Mouse (Mus musculus): ENCODE measurements around the gene Gjb6. TPM values are rescaled to one million over a fixed set of nuclear protein-coding genes. Genes with fewer than 3 reads are reported as not detected.

The Gjb6 gene
- total RNA-seq, 2 experiments from 2014 or later: 110 to 118 TPM

GRCm38 (mm10) chr14:57082863-57083262 is 50.5 kb downstream of the Gjb6 start:
- TF ChIP-seq CTCF (IDR thresholded peaks at IDR 0.05): no peak
- intact Hi-C loops (cut with DNase I): no loop called here

GRCm38 (mm10) chr14:57075537-57075936 is 57.9 kb downstream of the Gjb6 start:
- no peak for DNase-seq (ENCODE audit: extremely low spot score in 1 of 2, low spot score in 2 of 2)
- no peak overlapping the region for H3K27ac ChIP-seq
- no peak; the same call in 1 of the 2 replicates for TF ChIP-seq CTCF (IDR thresholded peaks at IDR 0.05)
- intact Hi-C loops (cut with DNase I): no loop called here
- H3K4me3 ChIP-seq: no peak overlapping the region

More at GRCm38 (mm10) chr14:57082863-57083262, 50.5 kb downstream of the Gjb6 start:
- H3K4me3 ChIP-seq: no peak overlapping the region
- no peak overlapping the region for H3K27ac ChIP-seq
- DNase-seq (ENCODE audit: extremely low spot score in 1 of 2, low spot score in 2 of 2): no peak

Other genes with a start within 250 kb of the Gjb6 start
- 10 to 100 TPM; 91.5 to 93.8 TPM for gene Zmym2, start 247.0 kb downstream of the Gjb6 start, total RNA-seq (2021)
- under 1 TPM in 1 of 2 experiments, not detected in 1; 0.12 TPM for gene Gja3, start 75.5 kb downstream of the Gjb6 start, total RNA-seq (2021)
- gene Gjb2, start 28.9 kb downstream of the Gjb6 start, total RNA-seq (2021): 10 to 100 TPM in 1 of 2 experiments, 1 to 10 TPM in 1; 7.7 to 11.8 TPM
- under 1 TPM; 0.68 to 0.81 TPM for gene Gm4491, start 17.7 kb downstream of the Gjb6 start, total RNA-seq (2021)